Mouse (Mus musculus) cortical plate, adult 2 months (tissue): ENCODE measurements around the gene Gm7271.

Experiments used
- CTCF ChIP-seq: fragments of 200-500 bp; IDR thresholded peaks from 2 replicates; pipeline ENCODE4 v1.5.1; 2011; ENCODE audit warnings: mild to moderate bottlenecking, control low read depth, low read length; ENCODE audit not compliant: insufficient read depth; ENCODE audit errors: extremely low read depth
- POLR2A ChIP-seq: fragments of 200-500 bp; IDR thresholded peaks from 2 replicates; pipeline ENCODE4 v1.6.1; 2011; ENCODE audit warnings: mild to moderate bottlenecking, low read length, control low read depth; ENCODE audit not compliant: insufficient read depth; ENCODE audit errors: extremely low read depth

DNA sequence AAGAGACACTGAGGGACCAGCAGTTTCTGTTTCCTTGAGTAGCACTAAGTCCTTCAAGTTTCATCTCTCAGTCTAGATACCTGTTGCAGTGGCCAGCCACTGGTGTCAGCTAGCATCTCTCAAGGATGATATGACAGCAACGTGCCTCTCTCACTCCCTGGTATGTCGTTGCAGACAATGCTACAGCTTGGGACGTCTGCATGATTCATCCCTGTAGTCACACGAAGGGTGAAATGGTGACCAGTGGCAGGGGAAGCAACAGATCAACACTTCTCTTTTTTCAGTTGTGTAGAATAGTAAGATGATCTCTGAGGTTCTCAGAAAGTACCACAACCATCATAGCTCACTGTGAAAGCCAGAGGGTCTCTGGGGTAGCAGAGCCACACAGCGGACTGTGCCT, 40.8 kb downstream of the Gm7271 start:
- TF ChIP-seq CTCF (no peak), POLR2A (no peak)
